Mouse (Mus musculus): Measurements from ENCODE around the gene Sidt2.

Gene Sidt2

DNA sequence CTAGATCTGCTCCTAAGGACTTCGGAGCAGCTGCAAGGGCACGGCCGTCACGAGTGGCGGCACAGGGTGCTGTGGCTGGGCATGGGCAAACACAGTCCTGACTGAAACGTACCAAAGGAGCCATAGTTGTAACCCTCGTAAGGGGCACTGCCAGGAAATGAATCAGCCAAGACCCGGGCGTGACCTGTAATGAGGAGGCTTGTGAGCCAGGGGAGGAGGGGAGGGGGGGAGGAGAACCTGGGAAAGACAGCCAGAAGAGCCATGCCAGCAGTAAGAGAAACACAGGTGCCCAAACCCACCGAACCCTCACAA, 8.2 kb downstream of the Sidt2 start:
- no peak for DNase-seq (ENCODE audit: low spot score in 2 of 2)

DNA sequence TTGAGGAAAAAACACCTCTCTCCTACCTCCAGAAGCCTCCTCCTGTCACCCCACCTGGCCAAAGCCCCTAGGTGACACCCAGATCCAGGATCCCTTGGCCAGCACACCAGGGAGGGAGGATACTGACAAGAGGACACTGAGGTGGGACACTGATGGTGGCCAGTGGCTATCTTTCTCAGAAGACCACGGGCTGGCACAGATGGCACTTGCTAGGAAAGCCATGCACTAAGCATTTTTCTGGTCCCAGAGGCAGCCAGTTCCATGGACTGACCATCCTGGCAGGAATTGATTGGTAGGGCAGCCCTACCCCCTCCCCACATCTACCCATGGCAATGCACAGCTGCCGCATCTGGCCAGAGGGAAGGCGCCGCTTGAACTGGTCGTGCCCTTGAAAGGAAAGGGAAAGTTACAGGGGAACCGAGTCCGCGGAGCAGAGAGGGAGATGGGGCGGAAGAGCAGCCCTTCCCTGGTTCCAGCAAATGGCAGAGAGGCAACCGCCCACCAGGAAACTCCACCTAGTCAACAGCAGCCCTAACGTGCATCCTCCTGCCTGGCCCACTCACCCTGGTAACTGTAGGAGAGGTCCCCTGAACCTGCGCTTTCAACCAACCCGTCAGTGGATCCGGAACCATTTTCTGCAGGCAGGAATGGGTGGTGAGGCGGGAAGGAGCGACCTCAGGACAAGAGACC, 8.7 kb downstream of the Sidt2 start:
- no peak for DNase-seq (ENCODE audit: low spot score in 2 of 2)

GRCm38 (mm10) chr9:45945721-45946120, 9.3 kb downstream of the Sidt2 start:
- DNase-seq (ENCODE audit: low spot score in 2 of 2): peak in 1 of 2 experiments; percentile 42

DNA sequence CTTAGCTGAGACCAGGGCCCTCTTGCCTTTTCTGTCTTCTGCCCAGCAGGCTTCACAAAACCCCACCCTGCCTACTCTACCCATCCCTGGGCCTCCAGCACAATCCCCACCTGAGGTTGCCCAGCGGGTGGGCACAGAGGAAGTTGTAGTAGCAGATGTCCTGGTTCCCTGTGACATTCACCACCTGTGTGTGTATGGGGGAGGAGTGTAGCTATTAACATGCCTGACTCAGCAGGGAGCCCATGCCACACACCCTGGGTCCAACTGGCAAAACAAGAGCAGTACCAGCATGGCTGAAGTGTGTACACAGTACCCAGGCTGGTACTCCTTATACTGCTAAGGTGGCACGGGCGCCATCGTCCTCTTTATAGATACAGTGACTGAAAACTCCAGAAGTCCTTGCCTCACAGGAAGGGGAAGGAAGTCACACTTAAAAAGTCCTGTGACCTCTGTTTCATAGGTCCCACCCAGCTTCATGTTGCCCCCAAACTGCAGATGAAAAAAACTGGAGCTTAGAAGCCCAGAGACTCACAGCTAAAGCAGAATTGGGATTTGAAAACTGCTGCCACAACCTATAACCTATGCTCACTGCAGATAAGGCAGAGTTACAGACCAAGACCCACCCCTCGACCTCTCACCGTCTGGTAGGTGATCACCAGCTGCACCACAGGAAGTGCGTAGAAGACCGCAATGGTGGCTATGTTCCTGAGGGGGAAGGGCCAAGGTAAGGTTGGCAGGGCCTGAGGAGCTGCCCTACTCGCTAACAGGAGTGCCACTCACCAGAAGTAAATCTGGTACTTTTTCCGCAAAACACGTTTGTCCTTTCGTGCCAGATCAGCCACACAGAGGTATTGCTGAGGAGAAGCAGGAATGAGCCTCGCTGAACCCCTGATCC, 10.3 kb downstream of the Sidt2 start:
- DNase-seq (ENCODE audit: low spot score in 2 of 2): peak; percentile 73 to 76

DNA sequence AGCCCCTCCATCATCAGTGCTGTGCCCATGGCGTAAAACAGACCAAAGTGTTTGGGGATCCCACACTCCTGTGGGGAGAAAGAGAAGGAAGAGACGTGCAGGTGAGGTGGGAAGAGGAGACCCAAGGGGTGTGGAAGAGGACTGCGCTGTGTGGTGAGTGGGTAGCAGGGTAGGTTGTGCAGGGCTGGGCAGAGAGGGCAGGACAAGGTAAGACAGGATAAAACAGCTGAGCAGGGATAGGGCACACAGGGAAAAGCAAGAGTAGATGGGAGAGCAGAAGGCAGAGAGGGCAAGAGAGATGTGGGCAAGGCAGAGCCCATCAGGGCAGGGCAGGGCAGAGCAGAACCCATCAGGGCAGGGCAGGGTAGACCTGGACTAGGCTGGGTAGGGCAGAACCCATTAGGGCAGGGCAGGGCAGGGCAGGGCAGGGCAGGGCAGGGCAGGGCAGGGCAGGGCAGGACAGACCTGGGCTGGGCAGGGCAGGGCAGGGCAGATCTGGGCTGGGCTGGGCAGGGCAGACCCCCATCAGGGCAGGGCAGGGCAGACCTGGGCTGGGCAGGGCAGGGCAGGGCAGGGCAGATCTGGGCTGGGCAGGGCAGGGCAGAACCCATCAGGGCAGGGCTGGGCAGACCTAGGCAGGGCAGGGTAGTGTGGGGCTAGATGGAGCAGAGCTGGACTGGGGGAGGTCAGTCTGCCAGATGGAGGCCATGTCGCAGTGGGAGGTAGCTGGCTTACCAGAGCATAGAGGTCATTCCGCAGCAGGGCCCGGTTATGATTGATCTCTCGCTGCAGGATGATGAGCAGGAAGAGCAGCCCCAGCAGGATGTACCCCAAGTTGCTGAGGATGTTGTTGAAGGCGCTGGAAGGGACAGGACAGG, 11.2 kb downstream of the Sidt2 start:
- no peak for DNase-seq (ENCODE audit: low spot score in 2 of 2)

DNA sequence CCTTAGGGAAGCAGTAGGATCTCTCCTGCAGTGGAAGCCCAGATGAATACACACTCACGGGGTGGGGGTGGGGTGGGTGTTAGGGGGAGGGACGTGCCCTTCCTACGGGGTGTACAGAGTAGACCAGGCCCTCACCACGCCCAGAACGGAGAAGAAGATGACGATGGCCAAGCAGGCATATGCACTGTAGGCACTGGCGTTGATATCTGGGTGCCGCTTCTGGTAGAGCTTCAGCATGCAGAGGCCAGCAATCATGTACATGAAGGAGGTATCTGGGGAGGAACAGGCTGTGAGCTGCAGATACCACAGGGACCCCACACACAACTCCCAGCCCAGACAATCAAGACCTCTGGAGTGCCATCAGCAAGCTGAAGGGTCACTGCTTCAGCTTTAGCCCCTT, 12.1 kb downstream of the Sidt2 start:
- no peak for DNase-seq (ENCODE audit: low spot score in 2 of 2)

DNA sequence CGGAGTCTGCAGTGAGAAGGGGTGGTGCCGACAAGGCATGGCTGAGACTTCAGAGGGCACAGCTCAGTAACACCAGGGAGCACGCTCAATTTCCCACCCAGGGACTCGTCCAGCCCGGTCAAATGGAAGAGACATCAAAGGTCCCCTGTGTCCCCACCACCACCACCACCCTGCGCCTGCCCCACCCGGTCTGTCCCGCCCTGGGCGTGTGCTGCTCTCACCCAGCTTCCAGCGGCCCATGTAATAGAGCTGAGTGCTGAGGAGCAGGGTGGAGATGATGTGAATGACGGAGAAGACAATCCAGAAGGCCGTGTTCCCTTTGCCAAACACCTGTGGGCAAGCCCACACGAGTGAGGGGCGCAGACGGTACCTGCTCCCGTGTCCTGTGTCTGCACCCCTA, 12.6 kb downstream of the Sidt2 start:
- no peak for DNase-seq (ENCODE audit: low spot score in 2 of 2)

GRCm38 (mm10) chr9:45941329-45941888, 13.6 kb downstream of the Sidt2 start:
- DNase-seq (ENCODE audit: low spot score in 2 of 2): no peak

DNA sequence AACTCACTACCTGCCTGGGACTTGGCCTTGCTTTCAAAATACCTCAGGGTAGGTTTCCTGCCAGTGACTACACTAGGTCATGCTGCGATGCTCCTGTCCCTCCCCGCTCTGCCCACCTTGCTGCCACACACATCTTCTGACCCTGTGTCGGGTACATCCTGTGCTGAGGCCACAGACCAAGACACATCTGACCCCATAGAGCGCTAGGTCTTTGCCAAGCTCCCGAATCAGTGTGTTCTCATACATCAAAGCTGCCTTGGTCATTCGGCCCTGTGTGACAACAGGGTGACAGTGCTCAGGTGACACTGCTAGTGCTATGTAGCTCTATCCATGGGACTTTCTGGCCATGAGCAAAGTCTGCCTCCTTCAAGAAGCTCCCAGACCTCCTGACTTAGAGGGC, 15.3 kb downstream of the Sidt2 start:
- no peak for DNase-seq (ENCODE audit: low spot score in 2 of 2)

- no peak for DNase-seq (ENCODE audit: low spot score in 2 of 2)
These were observed 16.0 kb downstream of the Sidt2 start for GRCm38 (mm10) chr9:45938952-45939637.

GRCm38 (mm10) chr9:45938088-45938487, 17.0 kb downstream of the Sidt2 start:
- no peak for DNase-seq (ENCODE audit: low spot score in 2 of 2)

DNA sequence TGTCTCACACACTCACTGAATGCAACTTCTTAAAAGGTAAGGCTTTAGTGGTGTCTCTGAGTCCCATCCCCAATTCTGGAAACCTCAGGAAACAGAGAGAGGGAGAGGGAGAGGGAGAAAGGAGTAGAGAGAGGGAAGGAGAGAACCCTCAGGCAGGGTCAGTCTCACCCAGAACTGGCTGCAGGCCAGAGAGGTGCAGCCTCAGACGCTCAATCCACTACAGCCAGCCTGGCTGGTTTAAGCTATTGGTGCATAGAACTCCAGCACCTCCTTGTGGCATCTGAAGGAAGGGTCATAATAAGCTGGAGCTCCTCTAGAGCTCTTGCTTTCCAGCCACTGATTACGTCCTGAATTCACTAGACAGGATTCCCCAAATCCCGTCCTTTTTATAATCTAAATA, 18.2 kb downstream of the Sidt2 start:
- peak in 1 of 2 experiments; percentile 47 for DNase-seq (ENCODE audit: low spot score in 2 of 2)

- no peak for DNase-seq (ENCODE audit: low spot score in 2 of 2)
These were observed 19.3 kb downstream of the Sidt2 start, which contains the start of gene Tagln for GRCm38 (mm10) chr9:45935628-45936210. Tagln (minus strand) TSS chr9:45936058.

- no peak for DNase-seq (ENCODE audit: low spot score in 2 of 2)
These were observed 22.3 kb downstream of the Sidt2 start for GRCm38 (mm10) chr9:45932571-45933415.

DNA sequence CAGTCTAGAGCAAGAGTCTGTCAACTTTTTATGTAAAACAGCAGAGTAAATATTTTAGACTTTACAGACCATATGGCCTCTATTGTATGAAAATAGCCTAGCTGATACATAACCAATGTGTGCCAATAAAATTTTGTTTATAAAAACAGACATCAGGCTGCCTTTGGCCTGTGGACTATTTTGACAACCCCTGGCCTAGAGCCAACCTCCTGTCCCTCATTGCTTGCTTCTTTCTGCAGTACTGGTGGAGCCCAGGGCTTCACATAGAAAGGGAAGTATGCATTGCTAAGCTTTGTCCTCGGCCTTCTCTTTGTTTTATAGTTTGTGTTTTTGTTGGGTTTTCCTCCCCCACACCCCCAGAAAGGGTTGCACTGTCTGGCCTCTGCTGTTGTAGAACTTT, 23.1 kb downstream of the Sidt2 start:
- no peak for DNase-seq (ENCODE audit: low spot score in 2 of 2)

DNA sequence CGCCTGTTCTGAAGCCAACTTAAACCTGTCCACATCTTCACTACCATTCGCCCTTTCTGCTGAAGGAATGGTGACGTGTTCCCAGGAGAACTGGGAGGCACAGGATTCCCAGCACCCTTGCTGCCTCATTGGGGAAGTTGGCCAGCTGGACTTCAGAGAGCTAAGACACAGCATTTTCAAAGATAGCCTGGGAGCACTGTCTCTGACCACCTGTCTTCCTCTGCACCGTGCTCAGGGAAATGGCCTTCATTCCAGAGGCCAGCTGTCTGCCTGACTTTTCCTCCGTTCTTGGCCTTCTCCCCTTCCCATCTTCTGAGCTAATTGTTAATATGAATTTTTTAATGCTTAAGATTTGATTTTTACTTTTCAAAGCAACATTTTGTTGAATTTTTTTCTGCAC, 25.8 kb downstream of the Sidt2 start:
- no peak for DNase-seq (ENCODE audit: low spot score in 2 of 2)

- no peak for DNase-seq (ENCODE audit: low spot score in 2 of 2)
These were observed 35.2 kb downstream of the Sidt2 start for GRCm38 (mm10) chr9:45919895-45920294.

DNA sequence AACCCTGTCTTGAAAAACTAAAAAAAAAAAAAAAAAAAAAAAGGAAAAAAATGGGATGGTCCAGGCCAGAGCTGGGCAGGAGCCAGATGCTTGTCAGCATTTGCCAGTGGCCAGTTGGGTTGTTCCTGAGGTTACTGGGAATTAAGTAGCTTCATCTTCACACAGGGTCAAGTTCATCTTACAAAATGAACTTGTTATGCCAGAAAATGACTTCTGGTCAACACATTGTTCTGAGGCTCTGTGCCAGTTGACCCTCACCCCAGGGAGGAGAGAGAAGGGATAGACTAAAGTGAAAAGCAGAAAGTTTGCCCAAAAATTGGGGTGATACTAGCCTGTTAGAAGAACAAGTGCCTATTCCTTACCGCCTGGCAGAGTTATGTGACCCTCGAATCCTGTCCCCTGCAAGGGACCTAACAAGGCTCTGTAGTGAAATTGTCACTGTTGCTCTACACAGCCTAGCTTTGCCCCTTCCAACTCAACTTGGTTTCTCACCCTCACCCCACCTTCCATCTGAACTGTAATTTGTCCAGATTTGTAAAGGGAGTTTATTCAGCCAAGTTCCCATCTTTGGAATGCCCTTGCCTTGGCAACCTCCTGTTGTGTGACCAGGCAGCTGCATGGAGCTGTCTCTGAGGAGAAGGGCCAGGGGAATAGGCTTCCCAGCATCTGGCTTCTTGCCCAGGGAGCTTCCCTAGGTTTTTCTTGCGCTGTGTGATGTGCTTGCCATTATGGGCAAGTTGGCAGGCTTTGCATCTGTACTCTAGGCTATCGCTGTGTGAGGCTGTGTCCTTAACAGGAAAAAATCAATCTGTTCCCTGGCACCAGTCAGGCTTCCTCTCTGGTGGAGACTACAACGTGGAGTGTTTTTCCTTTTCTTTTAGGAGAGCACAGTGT, 37.8 kb downstream of the Sidt2 start:
- no peak for DNase-seq (ENCODE audit: low spot score in 2 of 2)

- no peak for DNase-seq (ENCODE audit: low spot score in 2 of 2)
These were observed 39.4 kb downstream of the Sidt2 start for GRCm38 (mm10) chr9:45915659-45916058.

Measured in thymus, postnatal 10 days (tissue).